Mouse (Mus musculus): Measurements from ENCODE around the gene Ranbp3l.

DNA sequence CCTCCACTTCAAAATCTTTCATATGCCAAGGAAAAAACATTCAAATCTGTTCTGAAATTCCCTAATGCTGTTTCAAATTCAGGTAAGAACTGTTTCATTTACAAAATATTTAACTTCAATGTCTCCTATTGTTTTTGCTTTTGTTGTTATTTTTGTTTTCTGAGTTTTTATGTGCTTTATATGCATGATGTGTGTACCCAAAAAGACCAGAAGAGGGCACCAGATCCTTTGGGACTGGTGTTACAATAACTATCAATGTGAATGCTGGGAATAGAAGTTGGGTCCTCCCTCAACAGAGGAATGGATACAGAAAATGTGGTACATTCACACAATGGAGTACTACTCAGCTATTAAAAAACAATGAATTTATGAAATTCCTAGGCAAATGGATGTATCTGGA is 88.0 kb downstream of the Ranbp3l start:
- no peak for TF ChIP-seq EP300 (optimal IDR thresholded peaks at IDR 0.05)
- peak; percentile 46 for TF ChIP-seq CTCF (IDR thresholded peaks at IDR 0.05; ENCODE audit: low read depth)
